Mouse (Mus musculus) yolk sac, embryonic 10.5 days (tissue): ENCODE results near the gene Cramp1l.

Experiments used
- DNase-seq: peaks from one replicate; pipeline ENCODE4 v3.0.0-alpha.2; 2017; ENCODE audit warnings: low spot score

The Cramp1l gene

GRCm38 (mm10) chr17:25015655-25016291 lies at the start of gene Cramp1l, which contains the start of gene Ift140:
Gene Cramp1l, minus strand, starts transcription at chr17:25015788.
Gene Ift140, plus strand, starts transcription at chr17:25016085.
- peak; percentile 98 for DNase-seq

- DNase-seq = no peak
Observed at GRCm38 (mm10) chr17:25065189-25065588, 49.6 kb upstream of the Cramp1l start.

GRCm38 (mm10) chr17:25064351-25064750 lies 48.8 kb upstream of the Cramp1l start:
- DNase-seq = no peak

- no peak for DNase-seq
Observed at GRCm38 (mm10) chr17:25063872-25064271, 48.3 kb upstream of the Cramp1l start.

- no peak for DNase-seq
Observed at GRCm38 (mm10) chr17:25063261-25063660, 47.7 kb upstream of the Cramp1l start.

GRCm38 (mm10) chr17:25057041-25057440 lies 41.5 kb upstream of the Cramp1l start:
- DNase-seq = no peak

- DNase-seq = no peak
Observed at GRCm38 (mm10) chr17:25053274-25053673, 37.7 kb upstream of the Cramp1l start.

- no peak for DNase-seq
Observed at GRCm38 (mm10) chr17:25047143-25047542, 31.6 kb upstream of the Cramp1l start.

- no peak for DNase-seq
Observed at GRCm38 (mm10) chr17:25045281-25045680, 29.7 kb upstream of the Cramp1l start.

GRCm38 (mm10) chr17:25044879-25045278 lies 29.3 kb upstream of the Cramp1l start:
- no peak for DNase-seq

GRCm38 (mm10) chr17:25036183-25036582 lies 20.6 kb upstream of the Cramp1l start:
- DNase-seq = no peak

GRCm38 (mm10) chr17:25016292-25017132 lies 924 bp upstream of the Cramp1l start:
- DNase-seq = peak; percentile 38

GRCm38 (mm10) chr17:25014841-25015570 lies 582 bp downstream of the Cramp1l start:
- peak; percentile 21 for DNase-seq

- peak; percentile 55 for DNase-seq
Observed at GRCm38 (mm10) chr17:25013606-25014501, 1.7 kb downstream of the Cramp1l start.

- DNase-seq = peak; percentile 27
Observed at GRCm38 (mm10) chr17:25007480-25007879, 8.1 kb downstream of the Cramp1l start.

- no peak for DNase-seq
Observed at GRCm38 (mm10) chr17:25005102-25005501, 10.5 kb downstream of the Cramp1l start.

GRCm38 (mm10) chr17:24994721-24995120 lies 20.9 kb downstream of the Cramp1l start:
- no peak for DNase-seq

GRCm38 (mm10) chr17:24987221-24987620 lies 28.4 kb downstream of the Cramp1l start:
- DNase-seq = no peak

- no peak for DNase-seq
Observed at GRCm38 (mm10) chr17:24960852-24961715, 54.5 kb downstream of the Cramp1l start.

- DNase-seq = peak; percentile 99
Observed at GRCm38 (mm10) chr17:24960135-24960851, 55.3 kb downstream of the Cramp1l start, which contains the start of gene Jpt2. Gene Jpt2, minus strand, starts transcription at chr17:24960689.
